Mouse (Mus musculus) kidney, postnatal 14 days (tissue): Measurements from ENCODE around the gene Lrriq4.
A peak's percentile ranks its signal among the peaks of the same experiment; 100 is the strongest.
"Not testable (repeated sequence)": the region's sequence is repeated elsewhere in the genome, so short reads cannot be mapped to it uniquely, and the experiment has no call there.

Experiments
- DNase-seq: peaks from one replicate; pipeline ENCODE4 v3.0.0; 2022; ENCODE audit warnings: mixed read lengths

The Lrriq4 gene

DNA sequence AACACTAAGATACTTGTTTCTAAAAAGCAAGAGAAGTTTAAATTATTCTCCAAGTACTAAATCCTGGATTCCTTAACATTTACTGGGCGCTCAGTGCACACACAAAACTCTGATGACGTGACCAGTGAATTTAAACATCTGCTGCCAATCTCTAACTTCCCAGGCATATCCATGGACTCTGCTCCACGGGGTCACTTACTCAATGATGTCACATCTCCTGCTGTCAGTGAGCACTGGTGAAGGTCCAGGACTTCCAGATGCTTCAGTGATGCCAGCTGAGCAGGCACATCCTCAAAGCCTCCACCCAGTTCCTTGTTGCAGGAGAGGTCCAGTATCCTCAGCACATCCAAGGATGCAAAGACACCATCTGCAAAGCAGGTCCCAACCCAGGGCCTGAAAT lies 42.9 kb downstream of the Lrriq4 start:
- DNase-seq = no peak

DNA sequence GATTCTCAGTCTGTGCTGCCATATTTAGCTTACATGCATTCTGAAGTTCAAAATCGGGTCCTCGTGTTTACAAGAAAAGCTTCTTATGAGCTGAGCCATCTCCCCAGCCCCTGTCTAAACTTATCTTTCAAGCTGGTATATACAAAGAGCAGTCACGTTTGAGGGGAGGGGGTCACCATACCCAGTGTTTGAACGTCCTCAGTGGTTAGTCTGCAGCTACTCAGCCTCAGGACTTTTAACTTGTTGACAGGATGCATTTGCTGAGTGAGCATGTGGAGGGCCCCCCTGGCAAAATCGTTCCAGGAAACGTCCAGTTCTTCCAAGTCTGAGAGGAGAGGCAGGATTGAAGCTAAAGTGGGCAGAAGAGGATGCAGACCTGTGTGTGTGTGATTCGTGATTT lies 46.7 kb downstream of the Lrriq4 start:
- DNase-seq = no peak

DNA sequence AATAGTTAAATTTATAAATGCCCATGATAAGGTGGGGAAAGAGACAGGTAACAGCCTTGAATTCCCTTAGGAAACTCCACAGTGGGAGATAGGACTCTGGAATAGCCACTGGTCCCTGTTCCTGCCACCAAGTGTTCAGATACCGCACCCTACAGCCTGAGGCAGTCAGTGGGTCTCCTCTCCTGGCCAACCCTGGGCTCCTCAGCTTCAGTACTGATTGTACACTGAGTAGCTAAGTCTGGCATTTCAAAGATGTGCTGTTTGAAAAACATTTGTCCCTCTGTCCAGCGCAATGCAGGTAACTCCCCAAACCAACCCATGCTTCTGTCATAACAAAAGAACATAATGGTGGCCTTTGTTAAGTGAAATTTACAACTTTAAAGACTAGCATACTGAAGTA lies 51.4 kb downstream of the Lrriq4 start:
- no peak for DNase-seq

DNA sequence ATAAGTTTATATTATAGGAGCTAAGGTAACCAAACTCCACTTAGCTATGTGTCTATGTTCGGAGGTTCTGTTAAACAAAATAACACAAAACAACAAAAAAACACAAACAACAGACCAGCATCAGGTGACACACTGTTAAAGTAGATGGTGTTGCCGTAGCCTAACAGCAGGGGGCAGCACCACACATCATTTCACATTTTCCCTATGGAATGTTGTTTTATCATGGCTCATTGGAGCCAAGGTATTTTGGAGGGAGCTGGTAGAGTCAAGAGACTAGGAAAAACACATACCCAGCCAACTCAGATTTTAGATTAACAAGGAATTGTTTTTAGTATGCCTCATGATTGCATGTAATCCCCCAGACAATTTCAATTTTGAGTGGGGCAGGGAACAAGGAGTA lies 52.0 kb downstream of the Lrriq4 start:
- DNase-seq = peak; percentile 87

DNA sequence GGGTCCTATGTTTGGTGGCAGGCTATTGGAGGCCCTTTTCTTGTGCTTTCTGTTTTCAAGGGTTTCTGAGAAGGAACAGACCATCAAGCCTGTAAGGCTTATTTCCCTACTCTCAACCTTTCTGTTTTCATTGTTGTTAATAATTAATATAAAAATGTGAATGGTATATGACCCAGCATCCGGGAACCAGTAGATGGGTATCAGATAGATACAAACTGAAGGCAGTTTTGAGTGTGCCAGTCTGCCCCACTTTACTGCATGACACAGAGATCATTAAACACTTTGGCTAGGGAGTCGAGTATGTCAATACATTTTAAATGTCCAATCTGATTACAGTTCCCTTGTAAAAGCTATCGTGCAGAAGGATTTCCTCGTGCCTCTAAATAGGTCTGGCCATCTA lies 53.6 kb downstream of the Lrriq4 start:
- no peak for DNase-seq

DNA sequence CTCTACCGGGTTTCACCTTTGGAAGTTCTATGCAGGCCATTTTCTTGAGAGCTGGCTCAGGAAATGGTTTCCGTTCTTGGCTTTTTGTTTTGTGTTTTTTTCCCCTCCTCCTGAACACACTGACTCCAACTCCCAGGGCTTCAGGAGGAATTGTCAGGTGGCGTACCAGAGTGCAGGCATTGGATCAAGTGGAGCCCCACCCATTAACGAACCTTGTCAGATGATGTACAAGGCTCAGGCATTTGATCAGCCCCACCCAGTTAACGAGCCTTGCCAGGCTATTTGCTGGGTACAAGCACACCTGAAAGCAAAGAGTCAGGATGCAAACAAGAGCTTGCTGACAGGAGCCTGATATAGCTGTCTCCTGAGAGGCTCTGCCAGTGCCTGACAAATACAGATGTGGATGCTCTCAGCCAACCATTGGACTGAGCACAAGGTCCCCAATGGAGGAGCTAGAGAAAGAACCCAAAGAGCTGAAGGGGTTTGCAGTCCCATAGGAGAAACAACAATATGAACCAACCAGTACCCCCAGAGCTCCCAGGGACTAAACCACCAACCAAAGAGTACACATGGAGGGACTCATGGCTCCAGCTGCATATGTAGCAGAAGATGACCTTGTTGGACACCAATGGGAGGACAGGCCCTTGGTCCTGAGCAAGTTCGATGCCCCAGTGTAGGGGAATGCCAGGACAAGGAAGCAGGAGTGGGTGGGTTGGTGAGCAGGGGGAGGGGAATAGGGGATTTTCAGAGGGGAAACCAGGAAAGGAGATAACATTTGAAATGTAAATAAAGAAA lies 55.6 kb downstream of the Lrriq4 start, which contains the start of gene Lrrc31:
Lrrc31 (minus strand) TSS at position 133 of the 795 bp plus-strand sequence.
- DNase-seq = not testable (repeated sequence)

DNA sequence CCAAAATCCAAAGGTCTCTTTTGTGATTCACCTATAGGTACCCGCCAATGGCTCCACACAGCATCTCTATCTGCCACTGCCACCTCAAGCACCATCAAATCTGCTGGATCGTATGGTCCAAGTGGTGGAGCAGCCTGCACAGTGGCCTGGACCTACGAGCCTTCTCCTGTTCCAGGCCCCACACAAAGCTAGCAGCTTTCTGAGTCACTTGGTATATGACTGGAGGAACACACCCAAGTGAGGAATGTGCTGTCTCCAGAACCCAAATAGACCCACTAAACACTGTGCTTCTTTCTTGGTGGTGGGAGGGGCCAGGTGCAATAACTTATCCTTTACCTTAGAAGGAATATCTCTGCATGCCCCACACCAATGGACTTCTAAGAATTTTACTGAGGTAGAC lies 61.7 kb downstream of the Lrriq4 start:
- no peak for DNase-seq

DNA sequence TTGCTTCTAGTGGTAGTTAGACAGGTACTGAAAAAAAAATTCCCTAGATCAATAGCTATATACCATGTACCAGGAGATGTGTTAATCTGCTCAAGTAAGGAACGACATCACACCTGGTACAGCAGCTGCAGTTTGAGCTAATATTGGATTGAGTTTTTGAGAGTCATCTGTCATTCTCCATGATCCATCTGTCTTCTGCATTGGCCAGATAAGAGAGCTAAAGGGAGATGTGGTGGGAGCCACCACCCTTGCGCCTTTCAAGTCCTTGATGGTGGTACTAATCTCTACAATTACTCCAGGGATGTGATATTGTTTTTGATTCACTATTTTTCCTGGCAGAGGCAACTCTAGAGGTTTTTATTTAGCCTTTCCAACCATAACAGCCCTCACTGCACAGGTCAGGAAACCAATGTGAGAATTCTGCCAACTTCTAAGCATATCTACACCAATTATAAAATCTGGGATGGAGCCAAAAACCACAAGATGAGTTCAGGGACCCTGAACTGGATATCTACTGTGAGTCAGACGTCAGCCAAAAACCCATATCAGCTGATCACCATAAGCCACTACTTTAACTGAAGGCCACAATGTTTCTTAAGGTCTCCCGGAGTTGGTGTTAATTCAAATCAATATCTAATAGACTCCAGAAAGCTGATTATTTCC lies 62.4 kb downstream of the Lrriq4 start:
- DNase-seq = no peak

DNA sequence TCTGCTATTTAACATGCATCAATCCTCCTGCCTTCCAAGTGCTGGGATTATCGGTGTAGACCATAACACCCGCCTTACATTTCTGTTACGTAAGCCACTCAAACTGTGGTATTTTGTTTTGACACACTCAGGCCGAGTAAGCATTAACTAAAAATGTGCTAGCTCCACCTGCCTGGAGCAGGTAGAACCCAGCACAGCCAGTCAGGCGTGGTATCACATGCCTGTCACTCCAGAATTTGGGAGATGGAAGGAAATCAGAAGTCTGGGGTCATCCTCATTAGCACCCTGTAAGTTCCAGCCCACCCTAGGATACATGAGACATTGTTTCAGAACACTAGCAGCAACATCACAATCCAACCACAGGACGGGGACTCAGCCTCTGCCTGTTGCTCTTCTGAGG lies 65.9 kb downstream of the Lrriq4 start:
- peak; percentile 22 for DNase-seq

DNA sequence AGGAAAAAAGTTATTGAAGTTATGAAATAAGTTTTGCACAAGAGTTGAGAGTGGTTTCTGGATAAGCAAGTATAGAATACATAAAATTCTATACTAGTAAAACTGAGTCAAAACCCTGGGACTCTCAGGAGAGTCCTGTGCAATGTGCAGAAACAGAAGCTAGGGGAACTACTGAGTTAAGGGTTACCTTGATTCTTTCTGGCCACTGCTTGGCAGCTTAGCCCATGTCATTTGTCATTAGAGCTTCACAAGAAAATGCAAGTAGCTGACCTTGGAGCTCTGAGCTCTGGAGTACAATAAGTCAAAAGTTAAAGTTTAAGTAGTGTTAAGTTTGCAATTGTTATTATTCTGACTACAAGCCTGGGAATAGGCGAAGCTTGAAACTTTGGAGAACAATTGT lies 69.0 kb downstream of the Lrriq4 start:
- DNase-seq = peak; percentile 23

DNA sequence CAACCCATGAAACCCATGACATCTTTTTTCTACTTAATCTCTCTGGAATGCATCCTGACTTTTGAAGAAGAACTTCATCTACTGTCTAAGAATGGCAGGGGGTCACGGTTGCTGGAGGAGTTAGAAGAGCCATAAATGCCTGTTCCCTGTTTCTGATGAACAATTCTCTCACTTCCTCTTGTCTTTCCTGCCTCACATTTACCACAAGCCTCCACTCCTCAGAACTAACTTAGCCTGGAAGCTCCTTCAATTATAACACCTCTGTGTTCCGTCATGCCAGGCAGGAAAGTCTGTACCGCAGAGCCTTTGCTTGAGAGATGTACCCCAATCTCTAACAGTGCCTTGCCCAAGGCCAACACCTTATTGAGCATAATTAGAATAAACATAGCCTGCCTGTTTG lies 74.3 kb downstream of the Lrriq4 start:
- no peak for DNase-seq
